Mouse (Mus musculus) heart, adult 2 months (tissue): Measurements from ENCODE around the gene Colgalt1.

Source experiments
- CTCF ChIP-seq: fragments of 200-600 bp; IDR thresholded peaks from 2 replicates; pipeline ENCODE4 v1.8.1; 2022; ENCODE audit warnings: antibody characterized with exemption, mild to moderate bottlenecking, moderate library complexity
- EP300 ChIP-seq: fragments of 200-500 bp; IDR thresholded peaks from 2 replicates; pipeline ENCODE4 v1.6.1; 2011; ENCODE audit warnings: low read depth, low read length, control low read depth; ENCODE audit not compliant: insufficient read depth

DNA sequence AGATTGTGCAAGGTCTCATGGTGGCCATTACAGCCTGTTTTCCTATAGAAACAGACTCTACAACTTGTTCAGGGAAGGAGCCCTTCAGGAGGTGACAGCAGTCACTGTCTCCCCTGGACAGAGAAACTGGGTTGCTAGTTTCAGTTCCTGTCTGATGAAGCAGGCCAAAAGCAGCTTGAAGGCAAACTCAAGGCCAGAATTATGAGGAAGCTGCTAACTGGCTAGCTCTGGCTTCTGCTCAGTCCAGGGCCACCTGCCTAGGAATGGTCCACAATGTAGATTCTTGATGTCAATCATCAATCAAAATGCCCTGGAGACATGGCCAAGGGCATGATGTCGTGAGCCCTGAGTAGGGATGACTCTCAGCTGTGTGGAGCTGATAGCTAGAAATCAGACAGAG lies 14.3 kb downstream of the Colgalt1 start:
- TF ChIP-seq CTCF: no peak
- no peak for TF ChIP-seq EP300
